Mouse (Mus musculus): ENCODE data around the gene Cep57. TPM values are rescaled to one million over a fixed set of nuclear protein-coding genes. Genes with fewer than 3 reads are reported as not detected.
"Not testable (repeated sequence)": the region's sequence is repeated elsewhere in the genome, so short reads cannot be mapped to it uniquely, and the experiment has no call there.

Cep57 gene
- polyA plus RNA-seq, 1 experiment from 2014 or later: 57.2 TPM

DNA sequence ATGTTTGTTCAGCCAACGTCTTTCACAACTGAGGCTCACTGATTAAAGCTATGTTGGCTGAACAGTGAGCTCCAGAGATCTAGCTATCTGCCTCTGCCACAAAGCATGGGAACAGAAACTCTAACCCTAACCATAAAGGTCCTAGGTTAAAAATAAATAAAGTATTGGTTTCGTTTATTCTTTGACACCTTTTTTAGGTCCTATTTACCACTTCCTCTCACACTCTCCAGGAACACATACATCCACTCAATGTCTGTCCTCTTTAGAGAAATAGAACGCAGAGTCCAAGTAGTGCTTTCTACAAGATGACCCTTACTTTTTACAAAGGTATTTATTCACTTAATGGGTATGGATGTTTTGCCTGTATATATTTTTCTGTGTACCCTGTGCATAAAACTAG is 6.1 kb downstream of the Cep57 start:
- Histone ChIP-seq H3K4me3 (ENCODE audit: low read depth, low read length) (no peak overlapping the region), H3K4me2 (ENCODE audit: low read depth) (no peak overlapping the region), H3K36me3 (ENCODE audit: control insufficient read depth, insufficient read depth, low read length) (peaks cover 11% of the 10 kb centered on the region; the same call in 1 of the 2 replicates), H3K27ac (ENCODE audit: low read depth, low read length) (no peak overlapping the region), H3K9ac (ENCODE audit: low read length) (no peak overlapping the region), H3K9me3 (ENCODE audit: control insufficient read depth, low read length) (no peaks in the 10 kb centered on the region), H3K27me3 (ENCODE audit: control insufficient read depth, insufficient read depth, low read length) (no peaks in the 10 kb centered on the region), H3K4me1 (ENCODE audit: control insufficient read depth, insufficient read depth, low read length) (peaks cover 10% of the 10 kb centered on the region)
- no peak for DNase-seq (ENCODE audit: low spot score)
- WGBS: 95% methylated on average over 3 of the region's 3 CpGs
- no peak for ATAC-seq (ENCODE audit: insufficient read depth, low FRiP score, low TSS enrichment)

DNA sequence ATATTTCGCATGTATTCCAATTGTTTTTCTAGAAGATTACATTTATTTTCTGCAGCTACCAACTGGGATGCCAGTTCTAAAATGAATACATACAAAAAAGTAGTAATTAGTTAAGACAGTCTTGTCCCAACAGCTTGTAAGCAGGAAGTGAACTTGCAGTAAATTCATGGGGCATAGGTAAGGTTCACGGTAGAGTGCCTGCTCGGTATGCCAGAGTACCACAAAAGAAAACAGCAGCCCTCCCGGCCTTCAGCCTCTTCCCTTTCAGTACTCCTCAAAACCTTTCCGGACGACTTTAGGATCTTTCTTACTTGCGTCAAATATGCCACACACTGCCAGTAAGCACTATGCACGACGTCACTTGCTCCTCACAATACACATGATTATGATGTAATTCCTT is 8.5 kb downstream of the Cep57 start:
- peaks cover 18% of the 10 kb centered on the region; the same call in 1 of the 2 replicates for H3K36me3 ChIP-seq (ENCODE audit: control insufficient read depth, insufficient read depth, low read length)

DNA sequence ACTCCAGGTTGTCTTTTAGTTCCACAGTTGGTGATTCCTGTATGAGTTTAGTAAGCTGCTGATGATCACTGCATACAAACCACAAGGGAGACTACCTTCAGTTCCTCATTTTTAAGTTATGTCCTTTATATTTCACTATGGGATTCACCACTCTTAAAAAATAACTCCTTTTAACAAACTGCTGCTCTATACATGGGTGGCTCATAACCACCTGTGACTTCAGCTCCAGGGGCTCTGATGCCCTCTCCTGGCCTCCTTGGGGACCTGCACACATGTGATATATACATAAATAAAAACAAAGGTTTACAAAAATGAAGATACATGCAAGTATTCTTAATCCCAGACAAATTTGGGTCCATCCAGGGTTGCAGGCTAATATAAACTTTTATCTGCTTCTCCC is 17.0 kb downstream of the Cep57 start:
- no peak for ATAC-seq (ENCODE audit: insufficient read depth, low FRiP score, low TSS enrichment)
- H3K4me3 ChIP-seq (ENCODE audit: low read depth, low read length): no peak overlapping the region

More for the DNA sequence above, 8.5 kb downstream of the Cep57 start:
- H3K4me2 ChIP-seq (ENCODE audit: low read depth): no peak overlapping the region
- H3K27ac ChIP-seq (ENCODE audit: low read depth, low read length): no peak overlapping the region
- H3K4me3 ChIP-seq (ENCODE audit: low read depth, low read length): no peak overlapping the region
- H3K9ac ChIP-seq (ENCODE audit: low read length): no peak overlapping the region
- ATAC-seq (ENCODE audit: insufficient read depth, low FRiP score, low TSS enrichment) (no peak), DNase-seq (ENCODE audit: low spot score) (no peak)
- no peaks in the 10 kb centered on the region for H3K4me1 ChIP-seq (ENCODE audit: control insufficient read depth, insufficient read depth, low read length)
- no peaks in the 10 kb centered on the region for H3K9me3 ChIP-seq (ENCODE audit: control insufficient read depth, low read length)
- WGBS: 94% methylated on average over 9 of the region's 9 CpGs
- no peaks in the 10 kb centered on the region for H3K27me3 ChIP-seq (ENCODE audit: control insufficient read depth, insufficient read depth, low read length)

GRCm38 (mm10) chr9:13807657-13808056 is 19.2 kb downstream of the Cep57 start:
- Histone ChIP-seq H3K9ac (ENCODE audit: low read length) (no peak overlapping the region), H3K27me3 (ENCODE audit: control insufficient read depth, insufficient read depth, low read length) (no peaks in the 10 kb centered on the region), H3K4me2 (ENCODE audit: low read depth) (no peak overlapping the region), H3K4me1 (ENCODE audit: control insufficient read depth, insufficient read depth, low read length) (no peaks in the 10 kb centered on the region), H3K36me3 (ENCODE audit: control insufficient read depth, insufficient read depth, low read length) (peaks cover 3% of the 10 kb centered on the region; the same call in 1 of the 2 replicates), H3K4me3 (ENCODE audit: low read depth, low read length) (no peak overlapping the region), H3K27ac (ENCODE audit: low read depth, low read length) (no peak overlapping the region), H3K9me3 (ENCODE audit: control insufficient read depth, low read length) (no peaks in the 10 kb centered on the region)
- WGBS: 91% methylated on average over 5 of the region's 5 CpGs
- ATAC-seq (ENCODE audit: insufficient read depth, low FRiP score, low TSS enrichment): no peak
- no peak for DNase-seq (ENCODE audit: low spot score)

More for the DNA sequence above, 17.0 kb downstream of the Cep57 start:
- DNase-seq (ENCODE audit: low spot score): no peak
- no peak overlapping the region for H3K27ac ChIP-seq (ENCODE audit: low read depth, low read length)
- H3K9ac ChIP-seq (ENCODE audit: low read length): no peak overlapping the region
- H3K27me3 ChIP-seq (ENCODE audit: control insufficient read depth, insufficient read depth, low read length): no peaks in the 10 kb centered on the region
- no peaks in the 10 kb centered on the region for H3K9me3 ChIP-seq (ENCODE audit: control insufficient read depth, low read length)
- peaks cover 7% of the 10 kb centered on the region; the same call in 1 of the 2 replicates for H3K36me3 ChIP-seq (ENCODE audit: control insufficient read depth, insufficient read depth, low read length)
- no peaks in the 10 kb centered on the region for H3K4me1 ChIP-seq (ENCODE audit: control insufficient read depth, insufficient read depth, low read length)
- H3K4me2 ChIP-seq (ENCODE audit: low read depth): no peak overlapping the region

DNA sequence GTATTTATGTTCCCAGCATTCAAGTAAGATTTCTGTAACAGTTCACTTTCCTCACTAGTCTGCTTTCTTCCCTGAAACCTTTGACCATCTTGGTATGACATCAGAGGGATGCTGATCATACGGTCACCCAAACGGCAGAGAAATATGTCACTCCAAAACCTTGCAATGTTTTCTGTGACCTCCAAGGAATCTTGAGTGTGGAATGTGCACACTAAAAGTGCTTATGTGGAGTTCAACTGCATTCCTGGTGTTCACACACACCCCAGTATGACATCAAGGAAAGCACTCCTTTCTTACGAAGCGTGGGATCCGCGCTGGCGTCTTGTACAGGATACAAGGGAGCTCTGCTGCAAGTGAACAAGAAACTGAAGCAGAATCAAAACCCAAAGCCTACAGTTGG is 20.1 kb downstream of the Cep57 start:
- Histone ChIP-seq H3K4me2 (ENCODE audit: low read depth) (no peak overlapping the region), H3K36me3 (ENCODE audit: control insufficient read depth, insufficient read depth, low read length) (0 out of 2 replicates have a peak, but pooled peaks cover 2% of the 10 kb centered on the region), H3K4me3 (ENCODE audit: low read depth, low read length) (no peak overlapping the region), H3K9me3 (ENCODE audit: control insufficient read depth, low read length) (no peaks in the 10 kb centered on the region), H3K27ac (ENCODE audit: low read depth, low read length) (no peak overlapping the region), H3K27me3 (ENCODE audit: control insufficient read depth, insufficient read depth, low read length) (no peaks in the 10 kb centered on the region), H3K9ac (ENCODE audit: low read length) (no peak overlapping the region), H3K4me1 (ENCODE audit: control insufficient read depth, insufficient read depth, low read length) (no peaks in the 10 kb centered on the region)
- no peak for ATAC-seq (ENCODE audit: insufficient read depth, low FRiP score, low TSS enrichment)
- no peak for DNase-seq (ENCODE audit: low spot score)
- WGBS: 93% methylated on average over 7 of the region's 7 CpGs

GRCm38 (mm10) chr9:13804480-13804879 is 22.4 kb downstream of the Cep57 start:
- 85% methylated on average over 1 of the region's 1 CpGs for WGBS
- ATAC-seq (ENCODE audit: insufficient read depth, low FRiP score, low TSS enrichment) (no peak), DNase-seq (ENCODE audit: low spot score) (no peak)
- H3K4me3 ChIP-seq (ENCODE audit: low read depth, low read length): no peak overlapping the region
- H3K9me3 ChIP-seq (ENCODE audit: control insufficient read depth, low read length): no peaks in the 10 kb centered on the region
- H3K9ac ChIP-seq (ENCODE audit: low read length): no peak overlapping the region
- H3K27me3 ChIP-seq (ENCODE audit: control insufficient read depth, insufficient read depth, low read length): no peaks in the 10 kb centered on the region
- no peaks in the 10 kb centered on the region for H3K4me1 ChIP-seq (ENCODE audit: control insufficient read depth, insufficient read depth, low read length)
- no peak overlapping the region for H3K27ac ChIP-seq (ENCODE audit: low read depth, low read length)
- no peak overlapping the region for H3K4me2 ChIP-seq (ENCODE audit: low read depth)
- 0 out of 2 replicates have a peak, but pooled peaks cover 2% of the 10 kb centered on the region for H3K36me3 ChIP-seq (ENCODE audit: control insufficient read depth, insufficient read depth, low read length)

DNA sequence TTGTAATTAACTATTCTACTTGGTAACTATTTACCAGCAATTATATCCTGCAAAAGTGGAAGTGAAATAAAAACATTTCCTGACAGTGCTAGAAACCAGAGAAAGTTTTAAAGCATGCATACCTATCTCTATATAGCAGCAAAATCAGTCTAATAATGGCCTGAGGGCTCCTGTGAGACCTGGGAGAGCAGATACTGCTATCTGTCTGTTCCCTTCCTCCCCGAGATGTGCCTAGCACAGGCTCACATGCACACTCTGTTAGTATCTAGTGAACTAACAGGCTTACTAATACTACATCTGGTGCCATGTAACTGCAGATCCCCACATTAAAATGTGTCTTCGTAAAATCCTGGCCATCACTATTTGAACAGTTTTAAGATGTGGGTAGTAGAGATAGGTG is 32.2 kb downstream of the Cep57 start:
- Histone ChIP-seq H3K27ac (ENCODE audit: low read depth, low read length) (no peak overlapping the region), H3K9me3 (ENCODE audit: control insufficient read depth, low read length) (no peaks in the 10 kb centered on the region), H3K4me1 (ENCODE audit: control insufficient read depth, insufficient read depth, low read length) (no peaks in the 10 kb centered on the region), H3K4me3 (ENCODE audit: low read depth, low read length) (no peak overlapping the region), H3K9ac (ENCODE audit: low read length) (no peak overlapping the region), H3K4me2 (ENCODE audit: low read depth) (no peak overlapping the region), H3K27me3 (ENCODE audit: control insufficient read depth, insufficient read depth, low read length) (no peaks in the 10 kb centered on the region), H3K36me3 (ENCODE audit: control insufficient read depth, insufficient read depth, low read length) (no peaks in the 10 kb centered on the region; the same call in 1 of the 2 replicates)
- DNase-seq (ENCODE audit: low spot score): no peak
- no peak for ATAC-seq (ENCODE audit: insufficient read depth, low FRiP score, low TSS enrichment)
- 94% methylated on average over 2 of the region's 2 CpGs for WGBS

DNA sequence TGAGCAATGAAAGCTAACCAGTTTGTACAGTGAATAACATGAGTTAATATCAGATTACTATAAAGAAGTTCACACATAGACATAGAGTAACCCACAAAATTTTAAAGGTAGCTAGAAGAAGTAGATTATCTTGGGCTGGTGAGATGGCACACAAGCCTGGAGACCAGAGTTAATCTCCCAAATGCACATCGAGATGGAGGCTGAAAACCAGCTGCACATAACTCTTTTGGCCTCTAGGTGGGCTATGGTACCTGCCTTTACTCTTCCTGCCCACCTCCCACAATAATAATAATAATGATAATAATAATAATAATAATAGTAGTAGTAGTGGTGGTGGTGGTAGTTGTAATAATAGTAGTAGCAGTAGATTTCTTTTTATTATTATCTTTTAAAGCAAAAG is 32.6 kb downstream of the Cep57 start:
- H3K27ac ChIP-seq (ENCODE audit: low read depth, low read length): no peak overlapping the region
- no peak overlapping the region for H3K4me2 ChIP-seq (ENCODE audit: low read depth)
- H3K27me3 ChIP-seq (ENCODE audit: control insufficient read depth, insufficient read depth, low read length): no peaks in the 10 kb centered on the region
- no peaks in the 10 kb centered on the region for H3K4me1 ChIP-seq (ENCODE audit: control insufficient read depth, insufficient read depth, low read length)
- no peak for DNase-seq (ENCODE audit: low spot score)
- ATAC-seq (ENCODE audit: insufficient read depth, low FRiP score, low TSS enrichment): no peak
- no peak overlapping the region for H3K9ac ChIP-seq (ENCODE audit: low read length)
- 77% methylated on average over 1 of the region's 1 CpGs for WGBS
- H3K4me3 ChIP-seq (ENCODE audit: low read depth, low read length): no peak overlapping the region
- no peaks in the 10 kb centered on the region; the same call in 1 of the 2 replicates for H3K36me3 ChIP-seq (ENCODE audit: control insufficient read depth, insufficient read depth, low read length)
- no peaks in the 10 kb centered on the region for H3K9me3 ChIP-seq (ENCODE audit: control insufficient read depth, low read length)

GRCm38 (mm10) chr9:13790864-13791263 is 36.0 kb downstream of the Cep57 start:
- WGBS: 95% methylated on average over 7 of the region's 8 CpGs
- H3K4me3 ChIP-seq (ENCODE audit: low read depth, low read length); ATAC-seq (ENCODE audit: insufficient read depth, low FRiP score, low TSS enrichment); H3K27me3 ChIP-seq (ENCODE audit: control insufficient read depth, insufficient read depth, low read length); H3K27ac ChIP-seq (ENCODE audit: low read depth, low read length); DNase-seq (ENCODE audit: low spot score); H3K36me3 ChIP-seq (ENCODE audit: control insufficient read depth, insufficient read depth, low read length); H3K9me3 ChIP-seq (ENCODE audit: control insufficient read depth, low read length); H3K4me2 ChIP-seq (ENCODE audit: low read depth); H3K9ac ChIP-seq (ENCODE audit: low read length); H3K4me1 ChIP-seq (ENCODE audit: control insufficient read depth, insufficient read depth, low read length): not testable (repeated sequence)

All from neural tube, embryonic 11.5 days (tissue).